Mouse (Mus musculus): ENCODE results near the gene Slc25a33. TPM values are rescaled to one million over a fixed set of nuclear protein-coding genes. Genes with fewer than 3 reads are reported as not detected.

Gene Slc25a33
- polyA plus RNA-seq, 1 experiment from 2014 or later, result 18.4 TPM

- Histone ChIP-seq H3K36me3 (replicated peaks; ENCODE audit: control insufficient read depth, insufficient read depth, low read depth, low read length) (no peaks in the 10 kb centered on the region), H3K9ac (replicated peaks; ENCODE audit: low read length) (no peak overlapping the region), H3K9me3 (replicated peaks; ENCODE audit: control insufficient read depth, low read length) (no peaks in the 10 kb centered on the region), H3K4me3 (ENCODE audit: low read depth, low read length) (no peak overlapping the region), H3K27ac (replicated peaks; ENCODE audit: low read depth, low read length) (no peak overlapping the region), H3K4me1 (ENCODE audit: control insufficient read depth, insufficient read depth, low read length) (peaks cover 5% of the 10 kb centered on the region; the same call in 1 of the 2 replicates), H3K4me2 (ENCODE audit: low read depth, low read length) (no peak overlapping the region), H3K27me3 (ENCODE audit: control insufficient read depth, insufficient read depth, low read length) (no peaks in the 10 kb centered on the region)
- 88% methylated on average over 16 of the region's 16 CpGs for WGBS
- ATAC-seq (replicated peaks; ENCODE audit: insufficient number of reproducible peaks, low FRiP score, low TSS enrichment, low read depth), result no peak
- no peak for DNase-seq (ENCODE audit: low spot score)
These were observed 25.5 kb upstream of the Slc25a33 start for GRCm38 (mm10) chr4:149799346-149800171.

GRCm38 (mm10) chr4:149798684-149799309 lies 24.7 kb upstream of the Slc25a33 start:
- WGBS, result 19% methylated on average over 7 of the region's 7 CpGs
- peaks cover 5% of the 10 kb centered on the region; the same call in 1 of the 2 replicates for H3K4me1 ChIP-seq (ENCODE audit: control insufficient read depth, insufficient read depth, low read length)
- H3K36me3 ChIP-seq (replicated peaks; ENCODE audit: control insufficient read depth, insufficient read depth, low read depth, low read length), result no peaks in the 10 kb centered on the region
- no peak overlapping the region for H3K27ac ChIP-seq (replicated peaks; ENCODE audit: low read depth, low read length)
- H3K27me3 ChIP-seq (ENCODE audit: control insufficient read depth, insufficient read depth, low read length), result no peaks in the 10 kb centered on the region
- DNase-seq (ENCODE audit: low spot score) (no peak), ATAC-seq (replicated peaks; ENCODE audit: insufficient number of reproducible peaks, low FRiP score, low TSS enrichment, low read depth) (no peak)
- no peak overlapping the region for H3K4me3 ChIP-seq (ENCODE audit: low read depth, low read length)
- no peaks in the 10 kb centered on the region for H3K9me3 ChIP-seq (replicated peaks; ENCODE audit: control insufficient read depth, low read length)
- H3K4me2 ChIP-seq (ENCODE audit: low read depth, low read length), result no peak overlapping the region
- no peak overlapping the region for H3K9ac ChIP-seq (replicated peaks; ENCODE audit: low read length)

GRCm38 (mm10) chr4:149798116-149798515 lies 24.0 kb upstream of the Slc25a33 start:
- Histone ChIP-seq H3K4me3 (ENCODE audit: low read depth, low read length) (no peak overlapping the region), H3K9ac (replicated peaks; ENCODE audit: low read length) (no peak overlapping the region), H3K4me2 (ENCODE audit: low read depth, low read length) (no peak overlapping the region), H3K36me3 (replicated peaks; ENCODE audit: control insufficient read depth, insufficient read depth, low read depth, low read length) (no peaks in the 10 kb centered on the region), H3K4me1 (ENCODE audit: control insufficient read depth, insufficient read depth, low read length) (peaks cover 5% of the 10 kb centered on the region; the same call in 1 of the 2 replicates), H3K27me3 (ENCODE audit: control insufficient read depth, insufficient read depth, low read length) (no peaks in the 10 kb centered on the region), H3K27ac (replicated peaks; ENCODE audit: low read depth, low read length) (no peak overlapping the region), H3K9me3 (replicated peaks; ENCODE audit: control insufficient read depth, low read length) (no peaks in the 10 kb centered on the region)
- DNase-seq (ENCODE audit: low spot score) (no peak), ATAC-seq (replicated peaks; ENCODE audit: insufficient number of reproducible peaks, low FRiP score, low TSS enrichment, low read depth) (no peak)
- WGBS, result 58% methylated on average over 2 of the region's 2 CpGs

DNA sequence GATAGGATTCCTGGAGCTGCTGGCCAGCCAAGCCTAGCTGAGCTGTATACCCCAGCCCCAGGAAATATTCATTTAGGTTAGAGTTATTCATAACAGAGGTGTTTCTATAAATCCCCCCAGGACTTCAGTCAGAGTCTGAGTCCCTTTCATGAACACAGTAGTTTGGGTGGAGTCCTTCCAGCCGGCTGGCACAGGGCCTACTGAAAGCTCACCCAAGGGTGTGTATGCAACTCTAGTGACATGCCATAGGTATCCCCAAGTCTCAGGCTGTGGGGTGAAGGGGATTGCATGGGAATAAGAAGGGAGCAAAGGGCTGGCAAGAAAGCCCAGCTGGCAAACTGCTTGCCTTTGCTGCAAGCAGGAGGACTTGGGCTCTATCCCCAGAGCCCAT lies 23.1 kb upstream of the Slc25a33 start:
- Histone ChIP-seq H3K9ac (replicated peaks; ENCODE audit: low read length) (no peak overlapping the region), H3K36me3 (replicated peaks; ENCODE audit: control insufficient read depth, insufficient read depth, low read depth, low read length) (no peaks in the 10 kb centered on the region), H3K4me1 (ENCODE audit: control insufficient read depth, insufficient read depth, low read length) (peaks cover 5% of the 10 kb centered on the region; the same call in 1 of the 2 replicates), H3K27me3 (ENCODE audit: control insufficient read depth, insufficient read depth, low read length) (no peaks in the 10 kb centered on the region), H3K9me3 (replicated peaks; ENCODE audit: control insufficient read depth, low read length) (no peaks in the 10 kb centered on the region), H3K4me2 (ENCODE audit: low read depth, low read length) (no peak overlapping the region), H3K4me3 (ENCODE audit: low read depth, low read length) (no peak overlapping the region), H3K27ac (replicated peaks; ENCODE audit: low read depth, low read length) (no peak overlapping the region)
- ATAC-seq (replicated peaks; ENCODE audit: insufficient number of reproducible peaks, low FRiP score, low TSS enrichment, low read depth) (no peak), DNase-seq (ENCODE audit: low spot score) (no peak)
- 68% methylated on average over 1 of the region's 1 CpGs for WGBS

- Histone ChIP-seq H3K27ac (replicated peaks; ENCODE audit: low read depth, low read length) (no peak overlapping the region), H3K27me3 (ENCODE audit: control insufficient read depth, insufficient read depth, low read length) (no peaks in the 10 kb centered on the region), H3K9ac (replicated peaks; ENCODE audit: low read length) (no peak overlapping the region), H3K4me3 (ENCODE audit: low read depth, low read length) (no peak overlapping the region), H3K4me1 (ENCODE audit: control insufficient read depth, insufficient read depth, low read length) (peaks cover 5% of the 10 kb centered on the region; the same call in 1 of the 2 replicates), H3K36me3 (replicated peaks; ENCODE audit: control insufficient read depth, insufficient read depth, low read depth, low read length) (no peaks in the 10 kb centered on the region), H3K9me3 (replicated peaks; ENCODE audit: control insufficient read depth, low read length) (no peaks in the 10 kb centered on the region), H3K4me2 (ENCODE audit: low read depth, low read length) (no peak overlapping the region)
- DNase-seq (ENCODE audit: low spot score), result no peak
- no peak for ATAC-seq (replicated peaks; ENCODE audit: insufficient number of reproducible peaks, low FRiP score, low TSS enrichment, low read depth)
- 79% methylated on average over 14 of the region's 14 CpGs for WGBS
These were observed 22.6 kb upstream of the Slc25a33 start for GRCm38 (mm10) chr4:149796567-149797219.

DNA sequence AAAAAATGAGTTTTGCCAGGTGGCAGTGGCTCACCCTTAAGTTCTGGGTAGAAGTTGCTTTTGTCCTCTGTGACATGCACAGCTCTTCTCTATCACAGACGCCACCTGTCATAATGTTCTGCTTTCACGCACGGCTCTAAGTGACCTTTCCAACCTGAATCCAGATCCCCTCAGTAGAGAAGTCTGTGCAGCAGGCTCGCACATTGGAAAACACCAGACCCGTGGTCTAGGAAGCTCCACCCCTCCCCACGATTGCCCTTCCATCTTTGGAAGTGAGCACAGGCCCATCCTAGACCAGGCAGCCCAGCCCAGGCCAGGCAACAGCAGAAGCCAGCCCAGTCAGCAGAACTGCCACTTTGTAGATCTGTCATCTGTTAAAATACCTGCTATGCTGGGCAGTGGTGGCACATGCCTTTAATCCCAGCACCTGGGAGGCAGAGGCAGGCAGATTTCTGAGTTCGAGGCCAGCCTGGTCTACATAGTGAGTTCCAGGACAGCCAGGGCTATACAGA lies 20.9 kb upstream of the Slc25a33 start:
- ATAC-seq (replicated peaks; ENCODE audit: insufficient number of reproducible peaks, low FRiP score, low TSS enrichment, low read depth) (no peak), DNase-seq (ENCODE audit: low spot score) (no peak)
- no peaks in the 10 kb centered on the region for H3K27me3 ChIP-seq (ENCODE audit: control insufficient read depth, insufficient read depth, low read length)
- H3K4me3 ChIP-seq (ENCODE audit: low read depth, low read length), result no peak overlapping the region
- no peak overlapping the region for H3K27ac ChIP-seq (replicated peaks; ENCODE audit: low read depth, low read length)
- peaks cover 5% of the 10 kb centered on the region; the same call in 1 of the 2 replicates for H3K4me1 ChIP-seq (ENCODE audit: control insufficient read depth, insufficient read depth, low read length)
- H3K4me2 ChIP-seq (ENCODE audit: low read depth, low read length), result no peak overlapping the region
- H3K9ac ChIP-seq (replicated peaks; ENCODE audit: low read length), result no peak overlapping the region
- H3K9me3 ChIP-seq (replicated peaks; ENCODE audit: control insufficient read depth, low read length), result no peaks in the 10 kb centered on the region
- WGBS, result 80% methylated on average over 7 of the region's 7 CpGs
- H3K36me3 ChIP-seq (replicated peaks; ENCODE audit: control insufficient read depth, insufficient read depth, low read depth, low read length), result no peaks in the 10 kb centered on the region

DNA sequence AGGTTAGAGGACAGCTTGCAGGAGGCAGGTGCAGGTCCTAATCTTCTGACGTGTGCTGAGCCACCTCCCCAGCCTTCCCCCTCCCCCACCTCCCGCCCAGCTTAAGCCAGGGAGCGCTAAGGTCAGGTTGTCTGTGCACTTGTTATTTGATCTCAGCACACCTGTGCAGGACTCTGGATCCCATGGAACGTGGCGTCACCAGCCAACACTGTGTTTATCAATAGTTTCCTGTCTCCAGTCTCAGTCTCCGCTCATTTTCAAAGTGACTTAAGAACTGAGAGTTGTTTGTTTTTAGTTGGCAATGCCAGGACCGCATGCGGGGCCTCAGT lies 19.9 kb upstream of the Slc25a33 start:
- Histone ChIP-seq H3K9me3 (replicated peaks; ENCODE audit: control insufficient read depth, low read length) (no peaks in the 10 kb centered on the region), H3K36me3 (replicated peaks; ENCODE audit: control insufficient read depth, insufficient read depth, low read depth, low read length) (no peaks in the 10 kb centered on the region), H3K9ac (replicated peaks; ENCODE audit: low read length) (no peak overlapping the region), H3K4me1 (ENCODE audit: control insufficient read depth, insufficient read depth, low read length) (peaks cover 4% of the 10 kb centered on the region; the same call in 1 of the 2 replicates), H3K27ac (replicated peaks; ENCODE audit: low read depth, low read length) (no peak overlapping the region), H3K4me2 (ENCODE audit: low read depth, low read length) (no peak overlapping the region), H3K4me3 (ENCODE audit: low read depth, low read length) (no peak overlapping the region), H3K27me3 (ENCODE audit: control insufficient read depth, insufficient read depth, low read length) (no peaks in the 10 kb centered on the region)
- ATAC-seq (replicated peaks; ENCODE audit: insufficient number of reproducible peaks, low FRiP score, low TSS enrichment, low read depth) (0 out of 2 replicates have a peak, but pooled peaks have one; percentile 25), DNase-seq (ENCODE audit: low spot score) (peak; percentile 38)
- whole genome bisulfite sequencing, result 44% methylated on average over 8 of the region's 8 CpGs

Data from embryonic facial prominence, embryonic 11.5 days (tissue).